Mouse (Mus musculus) left cerebral cortex, adult 11 months (tissue): ENCODE results near the gene Osbpl6.

Experiments
- DNase-seq: peaks from one replicate; pipeline ENCODE4 v3.0.0; 2022; ENCODE audit warnings: low spot score

Gene Osbpl6

GRCm38 (mm10) chr2:76406151-76406936 is at the start of gene Osbpl6:
TSS of gene Osbpl6 (plus strand) at chr2:76406508.
- DNase-seq = peak; percentile 32

DNA sequence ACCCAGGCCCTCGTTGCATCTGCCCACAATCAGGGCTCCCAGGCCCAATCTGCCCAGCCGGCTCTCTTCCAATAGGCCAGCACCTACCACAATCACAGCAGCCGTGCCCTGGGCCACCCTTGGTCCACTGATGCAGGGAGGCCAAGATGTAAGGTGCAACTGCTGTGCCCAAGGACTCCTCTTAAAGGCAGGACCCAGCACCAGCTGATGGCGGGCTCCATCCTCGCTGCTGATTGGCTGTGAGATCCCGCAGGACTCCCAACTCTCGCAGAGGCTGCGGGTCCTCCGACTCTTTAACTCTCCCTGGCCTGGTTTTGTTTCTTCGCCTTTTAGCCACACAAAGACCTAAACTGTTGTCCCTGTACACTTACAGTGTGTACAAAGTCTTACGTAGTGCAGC is 46.1 kb upstream of the Osbpl6 start, which contains the start of gene Cyct:
TSS of gene Cyct (minus strand) at position 225 of the 400 bp plus-strand sequence.
- no peak for DNase-seq

DNA sequence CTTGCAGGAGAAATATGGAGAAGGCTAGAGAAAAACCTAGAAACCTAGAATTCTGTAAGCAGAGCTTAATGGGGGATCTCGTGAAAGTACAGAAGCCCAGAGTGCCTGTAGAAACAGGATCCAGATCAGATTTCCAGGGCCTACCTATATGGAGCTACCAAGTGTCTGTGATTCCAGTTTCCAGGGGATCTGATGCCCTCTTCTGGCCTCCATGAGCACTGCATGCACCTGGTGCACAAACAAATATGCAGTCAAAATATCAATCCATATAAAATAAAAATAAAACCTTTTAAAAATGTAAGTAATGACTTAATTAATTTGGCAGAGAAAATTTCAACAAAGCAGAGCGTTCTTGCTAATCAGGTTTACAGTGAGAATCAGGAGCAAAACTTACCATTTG is 44.2 kb upstream of the Osbpl6 start:
- DNase-seq = no peak

- no peak for DNase-seq
Observed at GRCm38 (mm10) chr2:76365811-76366210, 40.5 kb upstream of the Osbpl6 start.

- peak; percentile 38 for DNase-seq
Observed at GRCm38 (mm10) chr2:76367188-76367922, 39.0 kb upstream of the Osbpl6 start.

DNA sequence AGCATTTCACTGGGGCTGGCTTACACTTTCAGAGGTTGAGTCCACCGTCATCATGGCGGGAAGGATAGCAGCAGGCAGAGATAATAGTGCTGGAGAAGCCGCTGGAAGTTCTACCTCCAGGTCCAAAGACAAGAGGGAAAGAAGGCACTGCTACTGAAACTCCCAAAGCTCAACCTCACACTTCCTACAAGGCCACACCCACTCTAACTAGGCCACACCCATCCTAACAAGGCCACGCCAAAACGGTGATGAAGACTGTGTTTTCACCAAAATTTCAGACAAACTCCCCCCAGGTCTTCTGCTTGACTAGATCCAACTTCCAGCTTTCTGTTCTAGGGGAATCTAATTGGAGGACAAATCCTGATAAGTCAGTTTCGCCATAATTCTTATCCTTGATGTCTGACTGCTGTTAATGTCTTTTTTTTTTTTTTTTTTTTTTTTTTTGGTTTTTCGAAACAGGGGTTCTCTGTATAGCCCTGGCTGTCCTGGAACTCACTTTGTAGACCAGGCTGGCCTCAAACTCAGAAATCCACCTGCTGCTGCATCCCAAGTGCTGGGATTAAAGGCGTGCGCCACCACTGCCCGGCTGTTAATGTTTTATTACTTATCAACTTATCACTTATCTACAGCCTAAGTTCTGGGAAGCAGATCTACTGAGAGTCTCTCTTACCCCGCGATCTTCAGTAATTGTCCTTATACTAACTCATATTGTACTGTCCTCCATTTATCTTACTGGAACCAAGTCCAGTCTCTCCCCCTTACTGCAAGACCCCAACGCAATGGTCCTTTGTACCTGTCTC is 37.2 kb upstream of the Osbpl6 start:
- DNase-seq = no peak

- peak; percentile 64 for DNase-seq
Observed at GRCm38 (mm10) chr2:76369821-76370655, 36.3 kb upstream of the Osbpl6 start, which contains the start of gene Rbm45. TSS of gene Rbm45 (plus strand) at chr2:76369984.

- DNase-seq = no peak
Observed at GRCm38 (mm10) chr2:76370656-76370922, 35.7 kb upstream of the Osbpl6 start.

DNA sequence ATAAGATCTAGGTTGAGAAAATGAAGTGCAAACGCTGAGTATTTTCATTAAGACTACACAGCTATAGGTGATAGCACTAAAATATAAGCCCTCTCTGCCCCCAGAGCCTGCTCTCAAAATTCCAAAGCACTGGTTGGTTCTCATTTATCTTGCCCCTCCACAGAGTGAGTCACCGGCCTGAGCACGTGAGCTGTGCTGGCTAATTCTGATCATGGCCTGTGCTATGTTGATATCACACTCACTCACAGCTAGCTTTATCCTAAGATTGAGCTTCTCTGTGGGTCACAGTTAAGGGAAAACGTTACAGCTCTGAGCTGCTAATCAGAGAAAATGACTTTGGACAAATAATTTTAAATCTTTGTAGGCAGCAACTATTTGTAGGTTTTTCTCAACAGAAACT is 34.1 kb upstream of the Osbpl6 start:
- DNase-seq = no peak

- DNase-seq = no peak
Observed at GRCm38 (mm10) chr2:76374544-76375206, 31.6 kb upstream of the Osbpl6 start.

- no peak for DNase-seq
Observed at GRCm38 (mm10) chr2:76378646-76379045, 27.7 kb upstream of the Osbpl6 start.

DNA sequence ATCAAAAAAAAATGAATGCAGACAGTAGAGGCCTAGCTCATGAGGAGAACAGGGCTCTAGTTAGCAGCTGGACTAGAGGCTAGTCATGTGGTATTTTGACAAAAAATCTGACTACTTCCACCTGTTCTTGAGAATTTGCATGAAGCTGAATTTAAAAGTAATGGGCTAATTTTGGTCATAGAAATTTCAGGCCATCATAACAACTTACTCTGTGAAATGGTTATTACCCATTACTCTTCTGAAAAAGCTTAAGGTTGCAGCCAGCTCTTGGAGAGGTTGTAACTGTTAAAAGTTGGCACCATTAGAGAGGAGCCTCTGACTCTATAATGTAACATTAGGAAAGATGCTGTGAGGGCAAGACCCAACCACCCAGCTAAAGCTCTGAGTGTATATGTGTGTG is 19.8 kb upstream of the Osbpl6 start:
- no peak for DNase-seq

GRCm38 (mm10) chr2:76400178-76400577 is 6.1 kb upstream of the Osbpl6 start:
- DNase-seq = no peak

DNA sequence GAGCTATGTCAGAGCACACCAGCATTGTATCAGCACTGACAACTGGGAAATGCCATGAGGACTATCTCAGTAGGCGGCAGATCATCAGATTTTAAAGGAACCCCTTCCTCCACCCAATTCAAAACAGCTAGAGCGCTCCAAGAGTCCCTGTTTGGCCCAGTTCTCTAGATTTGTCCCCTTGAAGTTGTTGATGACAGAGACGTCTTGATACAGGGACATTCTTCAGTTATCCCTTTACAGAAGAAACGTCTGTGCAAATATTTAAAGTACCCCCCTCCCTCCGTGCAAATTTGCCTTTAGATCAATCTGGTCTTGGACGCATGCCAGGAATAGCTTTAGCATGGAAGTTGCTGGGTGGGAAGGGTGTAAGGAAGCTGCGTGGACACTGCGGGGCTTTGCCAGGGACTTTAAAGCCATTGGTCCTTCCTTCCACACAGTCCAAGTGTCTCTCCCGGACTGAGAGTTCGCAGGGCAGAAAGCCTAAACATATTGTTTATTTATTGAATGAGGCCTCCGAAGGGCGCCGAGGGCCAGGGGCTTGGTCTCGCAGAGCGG is 635 bp upstream of the Osbpl6 start:
- no peak for DNase-seq

DNA sequence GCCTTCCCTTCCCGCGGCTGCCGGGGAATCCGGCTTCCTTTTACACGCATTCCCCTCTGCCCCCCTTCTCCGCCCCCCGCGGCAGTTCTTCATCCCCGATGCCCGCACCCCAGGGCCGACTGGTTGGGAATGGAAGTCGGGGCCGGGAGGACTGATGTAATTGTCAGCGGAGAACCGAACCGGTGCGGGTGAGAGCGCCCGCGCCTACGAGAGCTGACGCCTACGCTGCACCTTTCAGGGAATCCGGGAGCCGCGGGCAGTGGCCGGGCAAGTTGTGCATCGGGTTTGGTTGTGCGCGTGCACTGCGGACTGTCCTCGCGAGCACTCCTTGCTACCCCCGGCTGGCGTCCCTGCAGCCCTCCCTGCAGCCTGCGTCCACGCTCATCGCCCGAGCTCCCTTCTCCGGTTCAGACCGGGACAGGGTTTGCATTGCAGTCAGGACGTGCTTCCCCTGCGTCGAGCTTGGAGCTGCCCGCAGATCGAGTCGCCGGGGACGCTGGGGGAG is 681 bp downstream of the Osbpl6 start:
- peak; percentile 49 for DNase-seq

- no peak for DNase-seq
Observed at GRCm38 (mm10) chr2:76409526-76409925, 3.2 kb downstream of the Osbpl6 start.

GRCm38 (mm10) chr2:76409986-76410385 is 3.7 kb downstream of the Osbpl6 start:
- no peak for DNase-seq

GRCm38 (mm10) chr2:76412924-76413323 is 6.6 kb downstream of the Osbpl6 start:
- no peak for DNase-seq

- DNase-seq = no peak
Observed at GRCm38 (mm10) chr2:76417446-76418141, 11.3 kb downstream of the Osbpl6 start.

- DNase-seq = no peak
Observed at GRCm38 (mm10) chr2:76418142-76418518, 11.8 kb downstream of the Osbpl6 start.
